Mouse (Mus musculus): ENCODE data around the gene Cacna2d2. TPM values are rescaled to one million over a fixed set of nuclear protein-coding genes. Genes with fewer than 3 reads are reported as not detected.
A peak's percentile ranks its signal among the peaks of the same experiment; 100 is the strongest.

Gene Cacna2d2
- polyA plus RNA-seq, 1 experiment from 2014 or later: 1.3 TPM

DNA sequence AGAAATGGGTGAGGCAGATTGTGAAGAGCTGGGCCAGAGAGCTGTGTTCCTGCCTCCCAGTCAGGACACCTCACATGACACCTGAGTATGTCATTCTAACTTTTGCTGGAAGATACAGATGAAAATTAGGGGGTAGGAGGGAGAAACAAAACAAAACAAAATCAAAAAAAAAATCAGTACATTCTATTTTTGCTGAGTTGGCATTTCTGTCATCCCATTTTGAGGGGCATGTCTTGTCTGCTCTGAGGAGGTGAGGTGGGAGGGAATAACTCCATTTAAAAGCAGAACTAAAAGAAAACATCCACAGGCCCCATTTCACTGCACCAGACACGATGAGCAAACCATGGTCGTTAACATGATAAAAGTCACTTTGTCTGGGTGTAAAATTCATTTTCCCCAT, 11.1 kb upstream of the Cacna2d2 start:
- Histone ChIP-seq H3K4me3 (ENCODE audit: low read depth, low read length) (no peak overlapping the region), H3K36me3 (ENCODE audit: control insufficient read depth, insufficient read depth, low read length) (no peaks in the 10 kb centered on the region), H3K27ac (ENCODE audit: low read depth, low read length) (no peak overlapping the region), H3K9me3 (ENCODE audit: control insufficient read depth, low read length) (no peaks in the 10 kb centered on the region), H3K4me2 (no peak overlapping the region), H3K4me1 (ENCODE audit: control insufficient read depth, insufficient read depth, low read length) (no peaks in the 10 kb centered on the region), H3K9ac (ENCODE audit: low read length) (no peak overlapping the region), H3K27me3 (ENCODE audit: control insufficient read depth, insufficient read depth, low read length) (peaks cover 6% of the 10 kb centered on the region)
- 61% methylated on average over 2 of the region's 2 CpGs for WGBS
- ATAC-seq (ENCODE audit: low FRiP score) (no peak), DNase-seq (ENCODE audit: low spot score, missing footprints) (no peak)

DNA sequence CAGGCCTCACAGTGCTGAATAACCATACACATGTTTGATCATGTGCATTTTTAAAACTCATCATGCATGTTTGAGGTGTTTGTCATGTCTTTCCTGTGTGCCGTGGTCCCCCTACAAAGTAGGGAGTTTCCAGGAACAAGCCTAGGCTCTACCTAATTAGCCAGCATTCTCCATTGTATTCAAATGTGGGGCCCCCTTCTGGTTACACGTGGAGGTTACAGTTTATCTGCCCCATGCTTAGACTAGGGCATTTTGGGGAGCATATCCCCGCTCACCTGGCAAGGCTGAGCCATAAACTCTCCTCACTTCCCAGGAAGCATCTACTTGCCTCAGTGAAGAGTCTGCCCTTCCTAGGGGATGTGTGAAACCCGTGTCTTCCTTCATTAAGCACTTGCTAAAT, 3.0 kb upstream of the Cacna2d2 start:
- no peaks in the 10 kb centered on the region for H3K36me3 ChIP-seq (ENCODE audit: control insufficient read depth, insufficient read depth, low read length)
- WGBS: 40% methylated on average over 4 of the region's 4 CpGs
- H3K9ac ChIP-seq (ENCODE audit: low read length): no peak overlapping the region
- H3K4me2 ChIP-seq: no peak overlapping the region
- H3K27me3 ChIP-seq (ENCODE audit: control insufficient read depth, insufficient read depth, low read length): peaks cover 19% of the 10 kb centered on the region
- H3K9me3 ChIP-seq (ENCODE audit: control insufficient read depth, low read length): no peaks in the 10 kb centered on the region
- H3K4me1 ChIP-seq (ENCODE audit: control insufficient read depth, insufficient read depth, low read length): peaks cover 9% of the 10 kb centered on the region
- no peak overlapping the region for H3K27ac ChIP-seq (ENCODE audit: low read depth, low read length)
- H3K4me3 ChIP-seq (ENCODE audit: low read depth, low read length): no peak overlapping the region
- no peak for DNase-seq (ENCODE audit: low spot score, missing footprints)
- no peak for ATAC-seq (ENCODE audit: low FRiP score)

DNA sequence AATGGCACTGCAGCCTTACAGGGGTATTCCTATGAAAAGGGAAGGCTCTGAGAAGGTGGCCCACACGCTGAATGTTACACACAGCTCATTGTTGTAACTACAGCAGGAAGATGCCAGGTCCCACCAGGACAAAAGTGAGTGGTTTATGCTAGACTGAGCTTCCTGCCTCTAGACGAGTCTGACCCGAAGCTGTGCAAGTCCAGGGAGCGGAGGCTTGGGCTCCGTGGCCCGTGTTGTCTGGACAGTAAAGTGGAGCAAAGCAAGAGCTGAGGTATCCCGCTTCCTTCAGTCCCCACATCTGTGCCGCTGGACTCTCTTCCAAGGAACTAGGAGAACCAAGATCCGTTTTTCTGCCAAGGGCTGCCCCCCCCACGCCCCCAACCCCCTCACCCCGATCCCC, 444 bp upstream of the Cacna2d2 start:
- Histone ChIP-seq H3K4me3 (ENCODE audit: low read depth, low read length) (peak overlapping the region; percentile 82; the same call in 1 of the 2 replicates), H3K9me3 (ENCODE audit: control insufficient read depth, low read length) (no peaks in the 10 kb centered on the region), H3K4me2 (peak overlapping the region; percentile 99), H3K4me1 (ENCODE audit: control insufficient read depth, insufficient read depth, low read length) (peaks cover 16% of the 10 kb centered on the region), H3K36me3 (ENCODE audit: control insufficient read depth, insufficient read depth, low read length) (no peaks in the 10 kb centered on the region), H3K27me3 (ENCODE audit: control insufficient read depth, insufficient read depth, low read length) (peaks cover 25% of the 10 kb centered on the region), H3K27ac (ENCODE audit: low read depth, low read length) (no peak overlapping the region), H3K9ac (ENCODE audit: low read length) (peak overlapping the region; percentile 85; the same call in 1 of the 2 replicates)
- WGBS: 19% methylated on average over 11 of the region's 11 CpGs
- peak; percentile 87 for DNase-seq (ENCODE audit: low spot score, missing footprints)
- no peak for ATAC-seq (ENCODE audit: low FRiP score)

- peak overlapping the region; percentile 99 for H3K4me2 ChIP-seq
- peak overlapping the region; percentile 82 for H3K4me3 ChIP-seq (ENCODE audit: low read depth, low read length)
- DNase-seq (ENCODE audit: low spot score, missing footprints) (peak; percentile 91), ATAC-seq (ENCODE audit: low FRiP score) (peak; percentile 69)
- no peaks in the 10 kb centered on the region for H3K36me3 ChIP-seq (ENCODE audit: control insufficient read depth, insufficient read depth, low read length)
- peak overlapping the region; percentile 85 for H3K9ac ChIP-seq (ENCODE audit: low read length)
- under 1% methylated on average over 33 of the region's 45 CpGs for WGBS
- no peaks in the 10 kb centered on the region for H3K9me3 ChIP-seq (ENCODE audit: control insufficient read depth, low read length)
- H3K27me3 ChIP-seq (ENCODE audit: control insufficient read depth, insufficient read depth, low read length): peaks cover 28% of the 10 kb centered on the region
- peaks cover 16% of the 10 kb centered on the region for H3K4me1 ChIP-seq (ENCODE audit: control insufficient read depth, insufficient read depth, low read length)
- H3K27ac ChIP-seq (ENCODE audit: low read depth, low read length): peak overlapping the region; percentile 32; the same call in 1 of the 2 replicates
Measured at GRCm38 (mm10) chr9:107400060-107400511, 674 bp downstream of the Cacna2d2 start.

DNA sequence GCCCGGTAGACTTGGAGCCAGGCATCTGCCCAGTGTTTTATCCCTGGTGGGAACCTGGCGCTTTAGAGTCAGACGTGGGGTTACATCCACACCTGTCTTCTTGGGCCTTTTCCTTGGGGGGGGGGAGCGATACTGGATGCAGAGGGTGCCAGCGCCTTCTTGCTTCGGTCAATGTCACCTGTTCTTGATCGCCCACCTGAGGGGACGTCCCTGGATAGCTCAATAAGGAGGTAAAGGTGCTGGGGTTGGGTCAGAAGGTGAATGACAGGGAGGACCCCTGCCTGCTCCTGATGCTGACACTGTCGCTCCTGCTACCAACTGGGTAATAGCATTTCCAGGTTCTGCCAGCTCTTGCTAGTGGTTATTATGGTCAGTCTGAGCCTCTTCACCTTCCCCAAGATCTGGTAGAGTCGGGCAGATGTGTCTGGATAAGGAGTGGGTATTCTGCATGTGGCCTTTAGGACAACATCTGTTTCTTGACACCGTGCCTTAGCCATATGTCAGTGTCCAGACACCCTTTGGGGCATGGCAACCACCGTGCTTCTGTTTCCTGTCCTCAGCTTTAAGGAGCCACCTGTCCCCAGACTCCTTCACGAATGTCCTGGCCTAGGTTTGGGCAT, 1.4 kb downstream of the Cacna2d2 start:
- Histone ChIP-seq H3K36me3 (ENCODE audit: control insufficient read depth, insufficient read depth, low read length) (no peaks in the 10 kb centered on the region), H3K4me3 (ENCODE audit: low read depth, low read length) (peak overlapping the region; percentile 82), H3K9me3 (ENCODE audit: control insufficient read depth, low read length) (no peaks in the 10 kb centered on the region), H3K4me1 (ENCODE audit: control insufficient read depth, insufficient read depth, low read length) (peaks cover 16% of the 10 kb centered on the region), H3K9ac (ENCODE audit: low read length) (peak overlapping the region; percentile 85), H3K27me3 (ENCODE audit: control insufficient read depth, insufficient read depth, low read length) (peaks cover 28% of the 10 kb centered on the region), H3K4me2 (peak overlapping the region; percentile 99), H3K27ac (ENCODE audit: low read depth, low read length) (no peak overlapping the region)
- 20% methylated on average over 13 of the region's 13 CpGs for WGBS
- ATAC-seq (ENCODE audit: low FRiP score) (no peak), DNase-seq (ENCODE audit: low spot score, missing footprints) (peak; percentile 88)

- peaks cover 21% of the 10 kb centered on the region for H3K4me1 ChIP-seq (ENCODE audit: control insufficient read depth, insufficient read depth, low read length)
- H3K27ac ChIP-seq (ENCODE audit: low read depth, low read length): no peak overlapping the region
- H3K9ac ChIP-seq (ENCODE audit: low read length): no peak overlapping the region
- H3K4me3 ChIP-seq (ENCODE audit: low read depth, low read length): no peak overlapping the region
- ATAC-seq (ENCODE audit: low FRiP score) (no peak), DNase-seq (ENCODE audit: low spot score, missing footprints) (no peak)
- peaks cover 23% of the 10 kb centered on the region for H3K27me3 ChIP-seq (ENCODE audit: control insufficient read depth, insufficient read depth, low read length)
- 76% methylated on average over 7 of the region's 7 CpGs for WGBS
- no peak overlapping the region for H3K4me2 ChIP-seq
- H3K9me3 ChIP-seq (ENCODE audit: control insufficient read depth, low read length): no peaks in the 10 kb centered on the region
- H3K36me3 ChIP-seq (ENCODE audit: control insufficient read depth, insufficient read depth, low read length): no peaks in the 10 kb centered on the region
Measured at GRCm38 (mm10) chr9:107403116-107403515, 3.7 kb downstream of the Cacna2d2 start.

- no peaks in the 10 kb centered on the region for H3K36me3 ChIP-seq (ENCODE audit: control insufficient read depth, insufficient read depth, low read length)
- WGBS: 84% methylated on average over 4 of the region's 4 CpGs
- no peak overlapping the region for H3K9ac ChIP-seq (ENCODE audit: low read length)
- no peak overlapping the region for H3K27ac ChIP-seq (ENCODE audit: low read depth, low read length)
- peaks cover 2% of the 10 kb centered on the region; the same call in 1 of the 2 replicates for H3K27me3 ChIP-seq (ENCODE audit: control insufficient read depth, insufficient read depth, low read length)
- DNase-seq (ENCODE audit: low spot score, missing footprints) (no peak), ATAC-seq (ENCODE audit: low FRiP score) (no peak)
- H3K4me2 ChIP-seq: no peak overlapping the region
- H3K4me1 ChIP-seq (ENCODE audit: control insufficient read depth, insufficient read depth, low read length): peaks cover 4% of the 10 kb centered on the region; the same call in 1 of the 2 replicates
- no peak overlapping the region for H3K4me3 ChIP-seq (ENCODE audit: low read depth, low read length)
- H3K9me3 ChIP-seq (ENCODE audit: control insufficient read depth, low read length): no peaks in the 10 kb centered on the region
Measured at GRCm38 (mm10) chr9:107409449-107409848, 10.0 kb downstream of the Cacna2d2 start.

DNA sequence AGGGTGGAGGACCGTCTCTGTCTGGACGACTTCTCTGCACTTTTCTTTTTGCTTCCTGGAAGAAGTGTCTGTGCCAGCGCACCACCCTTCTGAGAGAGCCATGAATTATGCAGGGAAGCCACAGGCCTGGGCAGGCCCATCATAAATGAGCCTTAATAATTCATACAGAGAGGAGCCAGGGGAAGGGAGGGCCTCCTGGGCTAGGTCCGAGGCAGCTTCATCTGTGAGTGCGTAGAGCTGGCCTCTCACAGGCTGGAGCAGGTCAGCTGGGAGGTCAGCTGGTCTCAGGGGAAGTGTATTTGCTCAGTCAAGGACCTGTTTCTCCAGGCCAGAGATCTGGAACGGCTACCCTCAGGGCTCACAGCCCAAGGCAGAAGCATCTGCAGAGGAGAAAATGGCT, 17.7 kb downstream of the Cacna2d2 start:
- 66% methylated on average over 6 of the region's 6 CpGs for WGBS
- H3K36me3 ChIP-seq (ENCODE audit: control insufficient read depth, insufficient read depth, low read length): no peaks in the 10 kb centered on the region
- no peak overlapping the region for H3K4me3 ChIP-seq (ENCODE audit: low read depth, low read length)
- no peak overlapping the region for H3K4me2 ChIP-seq
- no peaks in the 10 kb centered on the region for H3K4me1 ChIP-seq (ENCODE audit: control insufficient read depth, insufficient read depth, low read length)
- no peaks in the 10 kb centered on the region for H3K9me3 ChIP-seq (ENCODE audit: control insufficient read depth, low read length)
- DNase-seq (ENCODE audit: low spot score, missing footprints) (no peak), ATAC-seq (ENCODE audit: low FRiP score) (peak; percentile 59; the same call in 1 of the 2 replicates)
- H3K27ac ChIP-seq (ENCODE audit: low read depth, low read length): no peak overlapping the region
- H3K9ac ChIP-seq (ENCODE audit: low read length): no peak overlapping the region
- H3K27me3 ChIP-seq (ENCODE audit: control insufficient read depth, insufficient read depth, low read length): no peaks in the 10 kb centered on the region

DNA sequence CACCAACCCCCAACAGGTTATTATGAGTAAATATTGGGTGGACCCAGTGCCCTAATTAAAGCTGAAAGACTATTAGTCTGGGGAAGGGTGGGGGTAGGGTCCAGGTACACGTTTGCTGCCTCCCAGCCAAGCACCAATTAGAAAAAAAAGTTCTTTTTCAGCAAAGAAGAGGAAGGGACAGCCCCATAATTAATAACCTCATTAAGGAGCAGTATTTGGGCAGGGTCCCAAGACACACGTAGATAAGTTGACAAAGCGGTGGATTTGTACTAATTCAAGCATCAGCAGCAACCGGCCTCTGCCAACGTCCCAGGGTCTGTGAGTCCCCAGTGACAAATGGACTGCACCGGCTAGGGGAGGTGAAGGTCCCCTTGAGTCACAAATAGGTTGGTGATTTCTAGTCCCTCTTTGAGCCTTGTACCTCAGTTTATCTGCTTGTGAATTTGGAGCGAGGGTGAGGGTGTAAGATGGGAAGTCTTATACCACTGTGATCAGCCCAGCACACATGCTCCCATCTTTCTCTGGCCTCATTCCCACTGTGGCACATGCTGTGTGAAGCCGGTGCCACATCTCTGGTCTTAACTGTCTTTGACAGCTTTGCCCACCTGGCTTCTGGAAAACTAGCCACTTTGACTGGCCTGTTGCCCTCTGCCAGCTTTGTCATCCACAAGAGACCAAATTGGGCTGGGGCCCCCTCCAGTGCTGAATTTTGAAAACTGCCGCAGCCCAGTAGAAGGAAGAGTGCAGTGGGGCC, 20.3 kb downstream of the Cacna2d2 start:
- peaks cover 5% of the 10 kb centered on the region for H3K4me1 ChIP-seq (ENCODE audit: control insufficient read depth, insufficient read depth, low read length)
- no peak for ATAC-seq (ENCODE audit: low FRiP score)
- no peak overlapping the region for H3K4me2 ChIP-seq
- H3K27me3 ChIP-seq (ENCODE audit: control insufficient read depth, insufficient read depth, low read length): no peaks in the 10 kb centered on the region
- no peak overlapping the region for H3K4me3 ChIP-seq (ENCODE audit: low read depth, low read length)
- H3K9ac ChIP-seq (ENCODE audit: low read length): no peak overlapping the region
- no peaks in the 10 kb centered on the region for H3K9me3 ChIP-seq (ENCODE audit: control insufficient read depth, low read length)
- H3K36me3 ChIP-seq (ENCODE audit: control insufficient read depth, insufficient read depth, low read length): no peaks in the 10 kb centered on the region
- H3K27ac ChIP-seq (ENCODE audit: low read depth, low read length): no peak overlapping the region
- WGBS: 90% methylated on average over 9 of the region's 9 CpGs
- DNase-seq (ENCODE audit: low spot score, missing footprints): no peak

Data from midbrain, embryonic 11.5 days (tissue).